Comparison of ENCODE assay signal across 14 mouse cellular contexts in genomic region chr19:47416161-47416560, GRCm38 (mm10). TPM values are rescaled to one million over a fixed set of nuclear protein-coding genes. Genes with fewer than 3 reads are reported as not detected.
DNase-seq lines count a peak whose midpoint lies in the region; ATAC-seq lines count a peak whose summit lies in the region.
"Had no signal": no experiment of that assay in that cellular context is flagged by ENCODE, and none has a peak within 500 bp of the region (broad histone marks: within the 10 kb centered on the region; RNA-seq: fewer than 3 reads in every experiment).

No protein-coding gene starts in this region.

- no peak overlapping the region for H3K9ac ChIP-seq in kidney, embryonic 14.5 days (ENCODE audit: low read depth, low read length)
- H3K9ac ChIP-seq: hindbrain, embryonic 15.5 days; liver, embryonic 12.5 days; midbrain, embryonic 15.5 days had no signal

- no peak overlapping the region for H3K4me2 ChIP-seq in kidney, embryonic 14.5 days (replicated peaks; ENCODE audit: low read depth, low read length)
- H3K4me2 ChIP-seq: hindbrain, embryonic 15.5 days; liver, embryonic 12.5 days; midbrain, embryonic 15.5 days had no signal

- H3K4me1 ChIP-seq in kidney, embryonic 14.5 days (ENCODE audit: control insufficient read depth, insufficient read depth, low read length) = peaks cover 31% of the 10 kb centered on the region

- no peaks in the 10 kb centered on the region; the same call in 1 of the 2 replicates for H3K27me3 ChIP-seq in kidney, embryonic 14.5 days (ENCODE audit: control insufficient read depth, insufficient read depth, low read length)
- H3K27me3 ChIP-seq: hindbrain, embryonic 15.5 days; liver, embryonic 12.5 days; midbrain, embryonic 15.5 days had no signal

- no peak overlapping the region for H3K27ac ChIP-seq in kidney, embryonic 14.5 days (ENCODE audit: low read depth, low read length)
- H3K27ac ChIP-seq: hindbrain, embryonic 15.5 days; liver, embryonic 12.5 days; midbrain, embryonic 15.5 days had no signal

- H3K9me3 ChIP-seq in kidney, embryonic 14.5 days (ENCODE audit: control insufficient read depth, low read length) = no peaks in the 10 kb centered on the region
- H3K9me3 ChIP-seq: hindbrain, embryonic 15.5 days; liver, embryonic 12.5 days; midbrain, embryonic 15.5 days had no signal

- no peak overlapping the region for H3K4me3 ChIP-seq in kidney, embryonic 14.5 days (ENCODE audit: low read length)
- H3K4me3 ChIP-seq: hindbrain, embryonic 15.5 days; liver, embryonic 12.5 days; midbrain, embryonic 15.5 days had no signal

- WGBS in kidney, embryonic 14.5 days = 86% methylated on average over 12 of the region's 12 CpGs

- DNase-seq in kidney, adult 11 months = peak; percentile 52
- DNase-seq in ovary, postnatal 36 days (ENCODE audit: low spot score) = peak; percentile 64
- DNase-seq in ovary, postnatal 14 days (ENCODE audit: low spot score) = no peak
- peak; percentile 50 for DNase-seq in adrenal gland, postnatal 10 days
- no peak for DNase-seq in layer of hippocampus, postnatal 10 days (ENCODE audit: low spot score in 2 of 2)
- DNase-seq in spleen, adult 18-20 months = no peak
- DNase-seq: cerebellum, postnatal 10 days; embryo, embryonic 11 days; heart, postnatal 10 days had no signal

- ATAC-seq in kidney, embryonic 14.5 days (ENCODE audit: low FRiP score, low TSS enrichment) = no peak
- ATAC-seq: forebrain, embryonic 16.5 days; liver, embryonic 12.5 days; midbrain, embryonic 15.5 days had no signal

- H3K36me3 ChIP-seq in kidney, embryonic 14.5 days (ENCODE audit: control insufficient read depth, insufficient read depth, low read length) = no peaks in the 10 kb centered on the region
- H3K36me3 ChIP-seq: hindbrain, embryonic 15.5 days; midbrain, embryonic 15.5 days had no signal

RNA-seq across cellular contexts. Expression of gene Sh3pxd2a, which starts 48.0 kb away (rescaled TPM):
- 8.7 and 9.6 TPM in 2 replicates for polyA plus RNA-seq in kidney, embryonic 14.5 days (2014; fragmentation: Nextera tagmentation; extraction: Ambion mirVana)
- 100 to 1,000 TPM; 138 to 164 TPM for total RNA-seq in adrenal gland, postnatal 10 days (2021)
- 10 to 100 TPM; 28.0 to 29.1 TPM for total RNA-seq in layer of hippocampus, postnatal 10 days (2021)

Comparison
In these comparisons a context has a peak if more than half of its experiments do, and no peak if none do; other contexts are left out.
1. DNase-seq: peak in kidney, adult 11 months (single experiment), ovary, postnatal 36 days (single experiment) and adrenal gland, postnatal 10 days (single experiment); none in ovary, postnatal 14 days (single experiment), layer of hippocampus, postnatal 10 days (0 of 2) and spleen, adult 18-20 months (0 of 2).
2. RNA of gene Sh3pxd2a, which starts 48.0 kb away (total RNA-seq): 138 to 164 TPM in adrenal gland, postnatal 10 days; 28.0 to 29.1 TPM in layer of hippocampus, postnatal 10 days; every median in the first group is over 4 times any median in the second.